17 mouse cellular contexts compared by ENCODE assay signal in the genomic region with DNA sequence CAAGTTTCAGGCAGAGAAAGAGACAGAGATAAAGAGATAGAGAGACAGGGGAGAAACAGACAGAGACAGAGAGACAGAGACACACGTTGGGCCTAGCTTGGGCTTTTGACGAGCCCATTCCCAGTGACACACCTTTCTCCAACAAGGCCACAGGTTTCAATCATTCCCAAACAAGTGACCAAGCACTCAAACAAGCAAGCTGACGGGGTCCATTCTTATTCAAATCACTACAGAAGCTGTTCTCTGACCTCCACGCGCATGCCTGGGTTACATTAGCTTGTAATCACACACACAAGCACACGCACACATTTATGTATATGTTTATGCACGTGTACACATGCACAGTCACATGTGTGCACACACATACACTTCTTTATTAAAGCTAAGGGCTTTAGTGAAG. TPM values are rescaled to one million over a fixed set of nuclear protein-coding genes. Genes with fewer than 3 reads are reported as not detected.
"Had no signal": no experiment of that assay in that cellular context is flagged by ENCODE, and none has a peak within 500 bp of the region (broad histone marks: within the 10 kb centered on the region; RNA-seq: fewer than 3 reads in every experiment).

No protein-coding gene starts in this region.

- H3K4me1 ChIP-seq: neural tube, embryonic 15.5 days; stomach, embryonic 15.5 days had no signal

- H3K9ac ChIP-seq: neural tube, embryonic 15.5 days; stomach, embryonic 15.5 days had no signal

- DNase-seq: retina, postnatal 1 day; right cerebral cortex, adult 18-20 months; right cerebral cortex, postnatal 14 days; right cerebral cortex, postnatal 25 days; right cerebral cortex, postnatal 4 days; spleen, adult 18-20 months; thymus, adult 18-20 months; thymus, adult 2 months; thymus, postnatal 14 days; thymus, postnatal 25 days; thymus, postnatal 36 days; thymus, postnatal 4 days had no signal

- H3K36me3 ChIP-seq: neural tube, embryonic 15.5 days; stomach, embryonic 15.5 days had no signal

- H3K9me3 ChIP-seq: neural tube, embryonic 15.5 days; stomach, embryonic 15.5 days had no signal

- H3K27me3 ChIP-seq: neural tube, embryonic 15.5 days; stomach, embryonic 15.5 days had no signal

- H3K4me2 ChIP-seq: neural tube, embryonic 15.5 days; stomach, embryonic 15.5 days had no signal

- H3K27ac ChIP-seq: neural tube, embryonic 15.5 days; stomach, embryonic 15.5 days; stomach, postnatal 0 days had no signal

- H3K4me3 ChIP-seq: neural tube, embryonic 15.5 days; stomach, embryonic 15.5 days had no signal

RNA-seq across cellular contexts. Expression of a gene that starts 52.0 kb away (rescaled TPM):
- polyA plus RNA-seq: spleen, adult 2 months; thymus, adult 2 months; urinary bladder, adult 2 months had no signal
